Mouse (Mus musculus) urinary bladder, adult 2 months (tissue): ENCODE data around the gene Psen2. TPM values are rescaled to one million over a fixed set of nuclear protein-coding genes. Genes with fewer than 3 reads are reported as not detected.

Experiments
- DNase-seq: peaks from one replicate; pipeline ENCODE4 v3.0.0; 2022; ENCODE audit warnings: low spot score
- polyA plus RNA-seq: library from polyadenylated mRNA; depleted of rRNA; stranded (reverse); fragments of >200 nt; gene quantifications from 2 replicates; pipeline ENCODE4 v1.2.3, GENCODE M21; 2012; rRNA removed

The Psen2 gene
- polyA plus RNA-seq, result 27.7 and 31.7 TPM in 2 replicates

- no peak for DNase-seq
Observed at GRCm38 (mm10) chr1:180263364-180263997, at the start of gene Psen2. Gene Psen2 (minus strand): TSS chr1:180263438.

GRCm38 (mm10) chr1:180312792-180313311, 49.6 kb upstream of the Psen2 start:
- no peak for DNase-seq

GRCm38 (mm10) chr1:180312286-180312685, 49.0 kb upstream of the Psen2 start:
- DNase-seq, result no peak

GRCm38 (mm10) chr1:180308897-180309296, 45.7 kb upstream of the Psen2 start:
- no peak for DNase-seq

GRCm38 (mm10) chr1:180307661-180308060, 44.4 kb upstream of the Psen2 start:
- DNase-seq, result no peak

- DNase-seq, result no peak
Observed at GRCm38 (mm10) chr1:180306889-180307288, 43.7 kb upstream of the Psen2 start.

- DNase-seq, result no peak
Observed at GRCm38 (mm10) chr1:180303600-180303999, 40.4 kb upstream of the Psen2 start.

- DNase-seq, result no peak
Observed at GRCm38 (mm10) chr1:180302253-180303120, 39.2 kb upstream of the Psen2 start.

GRCm38 (mm10) chr1:180300997-180301396, 37.8 kb upstream of the Psen2 start:
- no peak for DNase-seq

- no peak for DNase-seq
Observed at GRCm38 (mm10) chr1:180300292-180300691, 37.1 kb upstream of the Psen2 start.

GRCm38 (mm10) chr1:180299697-180300096, 36.5 kb upstream of the Psen2 start:
- no peak for DNase-seq

- no peak for DNase-seq
Observed at GRCm38 (mm10) chr1:180296088-180296487, 32.9 kb upstream of the Psen2 start.

GRCm38 (mm10) chr1:180290358-180290757, 27.1 kb upstream of the Psen2 start:
- no peak for DNase-seq

GRCm38 (mm10) chr1:180289788-180290187, 26.6 kb upstream of the Psen2 start:
- no peak for DNase-seq

GRCm38 (mm10) chr1:180288872-180289468, 25.7 kb upstream of the Psen2 start:
- no peak for DNase-seq

- DNase-seq, result no peak
Observed at GRCm38 (mm10) chr1:180288227-180288626, 25.0 kb upstream of the Psen2 start.

- no peak for DNase-seq
Observed at GRCm38 (mm10) chr1:180286081-180286831, 23.0 kb upstream of the Psen2 start.

- no peak for DNase-seq
Observed at GRCm38 (mm10) chr1:180283813-180284768, 20.9 kb upstream of the Psen2 start.

GRCm38 (mm10) chr1:180282581-180282980, 19.3 kb upstream of the Psen2 start:
- no peak for DNase-seq

GRCm38 (mm10) chr1:180279648-180280047, 16.4 kb upstream of the Psen2 start:
- DNase-seq, result peak; percentile 37

GRCm38 (mm10) chr1:180277563-180277962, 14.3 kb upstream of the Psen2 start:
- DNase-seq, result no peak
